Mouse (Mus musculus) cerebellum, adult 11-12 months (tissue): ENCODE results near the gene Fgf10.

Experiments used
- DNase-seq: peaks from one replicate; pipeline ENCODE4 v3.0.0; 2022

The Fgf10 gene

DNA sequence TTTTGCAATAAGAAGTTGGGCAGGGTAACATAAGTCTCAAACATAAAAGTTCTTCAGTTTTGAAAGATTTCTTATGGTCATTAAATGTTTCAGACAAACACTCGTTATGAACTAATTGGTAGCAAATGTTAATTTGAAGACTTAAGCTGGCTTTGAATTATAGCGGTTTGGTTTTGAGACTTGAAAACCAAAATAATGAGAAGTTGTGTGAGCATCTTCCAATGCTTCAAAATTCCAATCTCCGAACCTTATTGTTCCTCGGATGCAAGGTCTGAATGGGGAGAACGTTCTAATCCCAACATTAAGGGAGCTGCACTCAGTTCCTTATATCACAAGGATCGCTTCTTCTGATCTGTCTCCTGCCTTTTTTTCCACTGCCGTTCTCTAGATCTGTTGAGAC lies at the start of gene Fgf10:
Gene Fgf10, plus strand, starts transcription at position 301 of the 400 bp plus-strand sequence.
- DNase-seq = no peak

DNA sequence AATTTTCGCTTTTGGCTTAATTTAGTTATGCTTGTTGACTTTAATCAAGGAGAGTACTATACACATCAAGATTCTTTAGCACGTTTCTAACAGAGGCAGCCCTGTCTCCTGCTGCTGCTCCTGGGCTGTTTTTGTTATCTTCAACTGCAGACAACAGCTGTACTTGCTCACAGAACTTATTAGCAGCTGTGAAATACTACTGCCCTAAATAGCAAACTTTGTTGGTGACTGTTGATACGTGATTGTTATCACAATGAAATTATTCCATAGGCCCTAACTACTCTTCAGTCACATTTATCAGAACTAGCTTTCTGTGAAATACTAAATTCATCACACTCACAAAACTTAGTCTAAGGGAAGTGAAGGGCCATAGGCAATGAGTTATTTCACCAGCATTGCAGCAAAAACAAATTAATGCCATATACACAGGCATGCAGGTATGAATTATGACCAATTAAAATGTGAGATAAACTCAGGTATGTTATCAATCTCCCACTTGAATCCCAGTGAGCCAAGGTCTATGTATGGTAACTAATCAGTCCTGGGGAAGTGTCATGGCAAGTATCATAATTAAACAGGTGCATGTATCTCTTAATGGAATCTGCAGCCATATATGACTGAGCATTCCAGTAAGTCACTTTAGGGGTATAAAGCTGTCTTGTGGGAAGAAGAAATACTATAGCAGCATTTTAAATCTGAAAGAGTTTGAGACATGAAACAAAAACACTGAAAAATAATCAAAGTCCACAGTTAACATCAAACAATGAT lies 39.7 kb upstream of the Fgf10 start:
- DNase-seq = no peak

GRCm38 (mm10) chr13:118631500-118631899 lies 38.1 kb upstream of the Fgf10 start:
- no peak for DNase-seq

DNA sequence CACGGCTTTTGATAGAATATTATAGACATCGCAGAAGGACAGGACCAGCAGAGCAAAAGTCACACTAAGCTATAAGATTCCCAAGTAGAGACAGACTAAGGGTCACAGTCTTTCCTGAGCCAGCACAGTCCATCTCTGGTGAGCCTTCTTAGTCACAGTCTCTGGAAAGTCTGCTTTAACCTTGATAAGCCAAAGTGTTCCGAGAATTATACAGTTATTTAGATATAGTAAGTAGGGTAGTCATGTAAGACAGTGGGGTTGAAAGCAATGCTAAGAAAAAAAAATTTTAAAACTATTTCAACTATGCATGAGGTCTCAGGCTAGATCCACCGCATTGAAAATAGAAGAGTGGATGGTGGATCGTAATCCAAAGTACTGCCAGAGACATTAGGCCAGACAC lies 33.5 kb upstream of the Fgf10 start:
- no peak for DNase-seq

DNA sequence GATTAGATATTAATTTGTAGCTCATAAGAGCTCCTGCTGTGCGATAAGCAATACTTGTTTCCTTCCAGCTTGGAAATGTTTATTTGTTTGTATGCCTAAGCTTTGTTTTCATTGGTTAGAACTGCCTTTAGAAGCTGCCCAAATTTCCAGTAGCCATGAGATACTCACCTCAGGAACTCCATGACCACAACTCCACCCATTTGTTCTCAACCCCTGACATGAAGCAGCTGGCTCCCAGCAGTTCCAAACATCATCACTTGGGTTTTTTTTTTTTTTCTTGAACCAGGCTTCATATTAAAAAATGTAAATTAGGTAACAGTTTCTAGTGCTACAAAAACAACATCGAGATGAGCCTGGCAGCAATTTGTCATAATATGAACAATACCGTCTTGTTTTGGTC lies 27.0 kb upstream of the Fgf10 start:
- DNase-seq = no peak

- DNase-seq = no peak
These were observed 26.5 kb upstream of the Fgf10 start for GRCm38 (mm10) chr13:118643138-118643537.

DNA sequence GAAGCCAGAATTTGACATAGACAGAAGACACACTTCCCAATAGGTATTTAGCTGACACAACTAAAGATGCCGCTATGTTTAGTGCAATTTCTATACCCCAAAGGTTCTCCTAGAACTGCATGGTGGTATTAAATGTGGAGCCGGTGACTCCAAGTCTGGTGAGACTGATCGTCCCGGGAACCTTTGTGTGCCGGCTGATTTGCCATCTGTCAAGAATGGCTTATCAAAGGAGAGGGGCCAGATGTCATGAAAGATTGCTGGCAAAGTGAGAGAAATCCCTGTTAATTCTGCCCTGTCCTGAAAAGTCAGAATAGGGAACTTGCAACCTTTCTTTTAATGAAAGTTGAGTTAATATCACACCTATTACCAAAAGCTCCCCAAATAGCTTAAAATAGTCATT lies 12.6 kb upstream of the Fgf10 start:
- DNase-seq = no peak

- DNase-seq = no peak
These were observed 11.6 kb upstream of the Fgf10 start for GRCm38 (mm10) chr13:118658031-118658430.

DNA sequence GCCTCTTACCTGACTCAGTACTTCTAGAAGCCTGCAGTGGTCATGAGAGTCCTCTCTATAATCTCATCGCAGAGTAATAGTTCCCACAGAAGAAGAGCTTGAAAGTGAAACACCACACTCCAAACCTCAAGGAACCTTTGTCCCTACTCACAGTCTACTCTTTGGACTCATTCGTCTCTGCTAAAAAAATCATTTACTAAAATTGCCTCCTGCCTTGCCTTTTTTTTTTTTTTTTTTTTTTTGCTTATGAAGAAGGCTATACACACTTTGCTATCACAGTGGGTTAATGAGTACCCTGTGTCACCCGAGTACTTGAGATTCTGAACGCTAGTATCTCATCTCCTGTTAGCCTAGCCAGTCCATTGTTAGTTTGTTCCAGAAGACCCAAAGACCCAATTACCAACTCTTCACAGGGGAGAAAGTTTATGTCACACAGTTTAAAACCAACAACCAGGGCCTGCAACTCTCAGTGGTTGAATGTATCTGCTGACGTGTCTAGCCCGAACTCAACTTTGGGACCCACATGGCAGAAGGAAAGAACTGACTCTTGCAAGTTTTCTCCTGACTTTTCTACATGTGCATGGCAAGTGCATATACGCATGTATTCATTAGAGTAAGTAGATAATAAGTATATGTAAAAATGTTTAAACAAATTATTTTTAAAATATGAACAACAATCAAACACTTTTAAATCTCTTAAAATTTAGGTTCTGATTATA lies 10.8 kb upstream of the Fgf10 start:
- DNase-seq = no peak

GRCm38 (mm10) chr13:118661664-118662063 lies 7.9 kb upstream of the Fgf10 start:
- no peak for DNase-seq

DNA sequence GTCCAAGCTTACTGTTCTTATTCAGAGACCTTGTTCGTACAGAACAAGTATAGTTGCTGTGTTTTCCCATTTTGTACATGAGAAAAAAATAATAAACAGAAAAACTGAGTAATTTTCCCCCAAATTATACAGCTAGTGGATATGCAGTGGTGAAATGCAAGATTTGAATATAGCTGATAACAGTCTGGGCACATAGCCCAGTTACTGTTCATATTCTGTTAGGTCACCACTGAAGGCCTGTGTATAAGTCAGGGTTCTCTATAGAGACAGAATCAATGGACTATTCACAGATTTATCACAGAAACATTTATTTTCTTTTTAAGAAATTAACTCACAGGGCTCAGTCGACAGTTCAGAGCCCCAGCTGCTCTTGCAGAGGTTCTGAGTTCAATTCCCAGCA lies 4.7 kb upstream of the Fgf10 start:
- DNase-seq = no peak

GRCm38 (mm10) chr13:118679228-118679627 lies 9.6 kb downstream of the Fgf10 start:
- DNase-seq = no peak

DNA sequence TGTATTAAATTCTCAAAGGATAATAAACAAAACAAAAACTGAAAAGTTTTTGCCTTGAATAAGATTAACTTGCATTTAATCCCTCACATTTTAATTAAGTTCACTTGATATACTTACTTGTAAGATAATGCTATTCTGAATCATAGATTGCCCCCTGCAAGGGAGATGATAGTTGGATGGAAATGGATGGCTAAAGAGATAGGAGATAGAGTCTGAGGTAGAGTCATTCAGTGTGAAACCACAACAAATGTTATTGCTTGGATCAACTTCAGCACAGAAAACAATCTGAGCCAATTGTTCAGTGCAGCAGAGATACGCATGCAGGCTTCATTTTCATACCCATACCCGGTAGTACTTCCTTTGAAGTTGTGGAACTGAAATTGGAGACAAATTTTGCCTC lies 23.5 kb downstream of the Fgf10 start:
- DNase-seq = no peak

GRCm38 (mm10) chr13:118695103-118695502 lies 25.5 kb downstream of the Fgf10 start:
- no peak for DNase-seq

DNA sequence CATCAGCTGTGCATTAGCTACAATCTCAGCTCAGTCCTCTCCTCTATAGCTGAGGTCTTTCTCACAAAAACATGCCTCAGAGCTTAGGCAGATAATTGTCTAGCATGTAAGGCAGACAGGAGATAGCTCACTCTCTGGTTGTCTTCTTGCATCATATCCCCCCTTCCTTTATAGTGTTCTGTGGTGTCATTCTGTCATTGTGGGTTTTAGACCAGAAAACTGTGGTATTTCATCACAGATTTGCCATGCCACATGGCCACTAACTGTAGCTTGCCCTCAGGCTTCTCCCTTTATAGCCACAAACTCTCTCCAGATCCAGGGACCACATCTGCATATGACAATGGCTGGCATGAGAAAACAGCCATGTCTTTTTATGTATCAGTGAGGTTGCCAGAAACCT lies 34.1 kb downstream of the Fgf10 start:
- no peak for DNase-seq

DNA sequence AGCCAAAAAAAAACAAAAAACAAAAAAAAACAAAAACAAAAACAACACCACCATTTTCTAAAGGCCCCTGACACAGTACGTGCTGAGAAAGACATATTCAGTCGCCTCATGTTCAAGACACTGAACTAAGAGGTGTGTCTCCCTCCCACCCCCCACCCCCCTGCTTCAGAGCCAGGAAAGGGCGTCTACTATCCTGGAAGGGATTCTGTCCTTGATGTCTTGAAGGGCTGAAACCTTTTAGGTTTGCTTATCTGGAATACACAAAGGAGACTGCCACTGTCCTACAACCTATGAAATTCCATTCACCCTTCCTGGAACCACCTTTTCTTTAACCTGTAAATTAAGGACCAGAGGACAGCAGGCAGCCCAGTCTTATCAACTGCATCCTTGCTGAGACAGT lies 36.1 kb downstream of the Fgf10 start:
- no peak for DNase-seq

DNA sequence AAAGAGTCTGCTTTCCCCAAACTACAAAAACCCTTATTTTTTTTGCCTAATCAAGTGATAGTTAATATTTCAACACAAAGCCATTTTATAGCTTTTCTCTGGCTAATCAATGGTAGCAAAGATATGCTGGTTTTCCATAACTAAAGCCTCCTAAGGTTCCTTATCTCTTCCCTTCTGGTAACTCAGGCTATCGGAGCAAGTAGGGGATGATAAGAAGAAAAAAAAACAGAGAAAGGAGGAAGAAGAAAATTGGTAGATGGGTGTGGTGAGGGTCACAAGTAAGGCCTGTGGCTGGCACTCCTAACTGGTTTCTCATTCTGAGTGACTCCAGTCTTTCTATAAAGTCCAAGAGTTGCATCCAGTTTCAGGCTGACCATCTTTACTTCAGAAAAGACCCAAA lies 40.3 kb downstream of the Fgf10 start:
- DNase-seq = no peak

GRCm38 (mm10) chr13:118713626-118714150 lies 44.1 kb downstream of the Fgf10 start:
- DNase-seq = no peak

GRCm38 (mm10) chr13:118714284-118715065 lies 44.9 kb downstream of the Fgf10 start:
- no peak for DNase-seq

- no peak for DNase-seq
These were observed 45.8 kb downstream of the Fgf10 start for GRCm38 (mm10) chr13:118715066-118716018.

- DNase-seq = no peak
These were observed 46.7 kb downstream of the Fgf10 start for GRCm38 (mm10) chr13:118716265-118716664.

DNA sequence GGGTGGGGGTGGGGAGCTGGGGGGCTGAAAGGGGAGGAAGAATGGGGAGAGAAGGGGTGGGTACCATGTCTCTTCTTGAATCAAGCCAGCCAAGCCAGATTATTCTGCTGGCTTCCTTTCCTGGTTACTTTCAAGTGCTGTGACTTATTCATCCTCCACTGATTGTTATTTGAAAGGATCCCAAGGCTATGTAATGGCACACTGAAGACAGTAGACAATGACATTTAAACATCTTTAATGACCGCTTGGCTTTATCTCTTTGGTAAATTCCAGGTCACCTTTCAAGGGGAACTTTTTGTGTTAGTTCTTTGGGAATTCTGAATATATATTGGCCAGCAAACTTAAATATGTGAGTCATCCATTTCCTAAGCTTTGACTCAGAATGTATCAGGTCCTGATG lies 47.1 kb downstream of the Fgf10 start:
- DNase-seq = no peak
